Mouse (Mus musculus) neutrophil, adult 5-6 weeks (primary cell): ENCODE measurements around the gene Ikzf1. TPM values are rescaled to one million over a fixed set of nuclear protein-coding genes. Genes with fewer than 3 reads are reported as not detected.

Experiments
- ATAC-seq: fragments of 151-379, 151-347 bp; 2 replicates; pipeline ENCODE4 v1.8.0; 2017; ENCODE audit warnings: mild to moderate bottlenecking, moderate TSS enrichment; ENCODE audit not compliant: insufficient number of reproducible peaks, poor library complexity, low FRiP score, severe bottlenecking; ENCODE audit errors: extremely low read depth
- total RNA-seq: library from RNA; stranded (forward); fragments of 200-1000 nt; gene quantifications from 2 replicates; pipeline ENCODE4 v1.2.3, GENCODE M21; 2017

The Ikzf1 gene
- total RNA-seq, 1 experiment from 2014 or later: 150 TPM

DNA sequence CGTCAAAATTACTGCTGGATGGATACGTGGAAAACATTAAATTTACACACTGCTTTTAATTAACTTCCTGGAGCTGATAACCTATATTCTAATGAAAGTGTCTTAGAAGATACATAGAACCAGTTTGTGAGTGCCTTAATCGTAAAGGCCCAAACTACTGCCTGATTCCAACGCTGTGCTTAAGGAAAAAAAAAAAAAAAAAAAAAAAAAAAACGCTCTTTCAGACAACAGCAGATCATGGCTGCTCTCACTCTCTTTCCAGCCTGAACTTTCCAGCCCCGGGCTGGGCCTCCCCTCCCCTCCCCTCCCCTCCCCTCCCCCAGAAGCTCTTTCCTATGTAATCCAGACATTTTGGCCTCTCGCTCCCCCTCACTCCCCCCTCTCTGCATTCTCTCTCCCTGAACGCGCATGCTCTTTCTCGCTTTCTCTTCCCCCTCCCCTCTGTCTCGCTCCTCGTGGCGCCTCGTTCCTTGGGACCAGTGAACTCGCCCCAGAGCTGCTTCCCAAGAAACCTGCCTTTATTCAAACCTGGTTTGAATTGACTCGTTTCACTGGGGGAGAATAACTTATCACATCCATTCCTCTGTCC is 136.7 kb downstream of the Ikzf1 start:
- ATAC-seq: no peak

Other genes with a start within 250 kb of the Ikzf1 start
- gene Spata48, start 222.9 kb upstream of the Ikzf1 start, total RNA-seq: 3.3 and 3.9 TPM in 2 replicates
- gene Zpbp, start 222.6 kb upstream of the Ikzf1 start, total RNA-seq: 0.70 and 1.4 TPM in 2 replicates
- gene 4930512M02Rik, start 57.2 kb upstream of the Ikzf1 start, total RNA-seq: not detected in 2 replicates
- 1.5 and 2.6 TPM in 2 replicates for gene Fignl1, start 124.0 kb downstream of the Ikzf1 start, total RNA-seq
- gene Ddc, start 213.1 kb downstream of the Ikzf1 start, total RNA-seq: 0.35 and 1.1 TPM in 2 replicates